31 mouse cellular contexts compared by ENCODE assay signal in genomic region chr5:112264099-112264498, GRCm38 (mm10). TPM values are rescaled to one million over a fixed set of nuclear protein-coding genes. Genes with fewer than 3 reads are reported as not detected.
A peak's percentile ranks its signal among the peaks of the same experiment; 100 is the strongest.
DNase-seq lines count a peak whose midpoint lies in the region; ATAC-seq and TF ChIP-seq lines count a peak whose summit lies in the region.
"Had no signal": no experiment of that assay in that cellular context is flagged by ENCODE, and none has a peak within 500 bp of the region (broad histone marks: within the 10 kb centered on the region; RNA-seq: fewer than 3 reads in every experiment).

No protein-coding gene starts in this region.

- H3K79me2 ChIP-seq in C2C12 (ENCODE audit: control insufficient read depth, insufficient read depth) (no peaks in the 10 kb centered on the region), myocyte (ENCODE audit: control insufficient read depth, insufficient read depth) (no peaks in the 10 kb centered on the region)

- peak; percentile 57 for DNase-seq in 3134 (ENCODE audit: extremely low read depth, insufficient read length, low spot score)
- DNase-seq in NIH3T3 (ENCODE audit: low read depth), result peak; percentile 53
- DNase-seq in frontal cortex, postnatal 10 days (ENCODE audit: low spot score in 2 of 2), result no peak
- DNase-seq in midbrain, embryonic 11.5 days (ENCODE audit: low spot score, missing footprints), result no peak
- no peak for DNase-seq in cerebellum, adult 11 months
- DNase-seq: adrenal gland, postnatal 10 days; adrenal gland, postnatal 36 days; cerebellum, adult 11-12 months; cerebellum, adult 8-10 months; cerebellum, postnatal 10 days; cerebellum, postnatal 36 days; embryo, embryonic 11 days; forebrain, postnatal 0 days; gastrocnemius, postnatal 25 days; heart, adult 18-20 months; heart, postnatal 10 days; heart, postnatal 4 days had no signal

- H3K9me3 ChIP-seq in forebrain, embryonic 15.5 days, result no peaks in the 10 kb centered on the region
- no peaks in the 10 kb centered on the region for H3K9me3 ChIP-seq in midbrain, embryonic 11.5 days (ENCODE audit: control insufficient read depth, low read length)
- H3K9me3 ChIP-seq: embryonic facial prominence, embryonic 10.5 days; embryonic facial prominence, embryonic 13.5 days; forebrain, embryonic 13.5 days; heart, embryonic 12.5 days; heart, embryonic 15.5 days had no signal

- no peak for ATAC-seq in forebrain, embryonic 15.5 days (replicated peaks)
- ATAC-seq in midbrain, embryonic 11.5 days (ENCODE audit: low FRiP score), result no peak
- ATAC-seq: CD4-positive, CD25-positive, alpha-beta regulatory T cell, adult 4 months; forebrain, embryonic 13.5 days; forebrain, postnatal 0 days; hindbrain, postnatal 0 days; intestine, postnatal 0 days; Patski had no signal

- H3K36me3 ChIP-seq in C2C12 (ENCODE audit: control insufficient read depth, insufficient read depth), result no peaks in the 10 kb centered on the region
- no peaks in the 10 kb centered on the region for H3K36me3 ChIP-seq in myocyte (ENCODE audit: control insufficient read depth, insufficient read depth)
- H3K36me3 ChIP-seq in forebrain, embryonic 15.5 days, result no peaks in the 10 kb centered on the region
- H3K36me3 ChIP-seq in midbrain, embryonic 11.5 days (ENCODE audit: control insufficient read depth, insufficient read depth, low read length), result no peaks in the 10 kb centered on the region
- H3K36me3 ChIP-seq: embryonic facial prominence, embryonic 10.5 days; embryonic facial prominence, embryonic 13.5 days; heart, embryonic 12.5 days; heart, embryonic 15.5 days had no signal

- no peak overlapping the region for H3K4me3 ChIP-seq in C2C12 (ENCODE audit: insufficient read depth, poor library complexity, severe bottlenecking)
- no peak overlapping the region for H3K4me3 ChIP-seq in myocyte
- H3K4me3 ChIP-seq in forebrain, embryonic 15.5 days, result no peak overlapping the region
- no peak overlapping the region for H3K4me3 ChIP-seq in midbrain, embryonic 11.5 days (ENCODE audit: low read depth, low read length)
- H3K4me3 ChIP-seq: embryonic facial prominence, embryonic 10.5 days; embryonic facial prominence, embryonic 13.5 days; erythroblast, embryonic 14.5 days; forebrain, embryonic 13.5 days; heart, embryonic 12.5 days; heart, embryonic 15.5 days had no signal

- no peak for TF ChIP-seq CTCF in C2C12 (IDR thresholded peaks at IDR 0.05; ENCODE audit: control insufficient read depth, insufficient read depth, insufficient read length)

- H3ac ChIP-seq in C2C12 (ENCODE audit: control insufficient read depth, insufficient read length, low read depth), result no peak overlapping the region
- no peak overlapping the region for H3ac ChIP-seq in myocyte (ENCODE audit: control insufficient read depth, insufficient read length)

- H3K27ac ChIP-seq in forebrain, embryonic 15.5 days (replicated peaks), result no peak overlapping the region
- H3K27ac ChIP-seq in midbrain, embryonic 11.5 days (ENCODE audit: low read depth, low read length), result no peak overlapping the region
- H3K27ac ChIP-seq: embryonic facial prominence, embryonic 10.5 days; embryonic facial prominence, embryonic 13.5 days; forebrain, embryonic 13.5 days; heart, embryonic 15.5 days; hindbrain, embryonic 14.5 days; hindbrain, postnatal 0 days had no signal

- no peak for TF ChIP-seq POLR2A in myocyte (IDR thresholded peaks at IDR 0.05; ENCODE audit: insufficient read length, low read depth)

- peak overlapping the region; percentile 5 for H3K4me2 ChIP-seq in myocyte (ENCODE audit: low read depth)
- H3K4me2 ChIP-seq in forebrain, embryonic 15.5 days (replicated peaks), result no peak overlapping the region
- no peak overlapping the region for H3K4me2 ChIP-seq in midbrain, embryonic 11.5 days
- H3K4me2 ChIP-seq: embryonic facial prominence, embryonic 13.5 days; forebrain, embryonic 13.5 days; heart, embryonic 12.5 days; heart, embryonic 15.5 days; hindbrain, embryonic 14.5 days had no signal

- no peak overlapping the region for H3K9ac ChIP-seq in forebrain, embryonic 15.5 days (replicated peaks)
- H3K9ac ChIP-seq in midbrain, embryonic 11.5 days (ENCODE audit: low read length), result no peak overlapping the region
- H3K9ac ChIP-seq: embryonic facial prominence, embryonic 13.5 days; forebrain, embryonic 13.5 days; forebrain, postnatal 0 days; heart, embryonic 12.5 days; heart, embryonic 15.5 days; hindbrain, embryonic 14.5 days had no signal

- no peaks in the 10 kb centered on the region for H3K79me3 ChIP-seq in C2C12 (ENCODE audit: low read depth)

- WGBS in forebrain, embryonic 15.5 days, result 86% methylated on average over 7 of the region's 7 CpGs
- WGBS in midbrain, embryonic 11.5 days, result 84% methylated on average over 7 of the region's 7 CpGs

- H3K4me1 ChIP-seq in forebrain, embryonic 15.5 days, result 0 out of 2 replicates have a peak, but pooled peaks cover 3% of the 10 kb centered on the region
- H3K4me1 ChIP-seq in midbrain, embryonic 11.5 days (ENCODE audit: control insufficient read depth, insufficient read depth, low read length), result no peaks in the 10 kb centered on the region

- no peaks in the 10 kb centered on the region for H3K27me3 ChIP-seq in C2C12 (ENCODE audit: control insufficient read depth, insufficient read depth, insufficient read length)
- no peaks in the 10 kb centered on the region for H3K27me3 ChIP-seq in myocyte (ENCODE audit: control insufficient read depth, insufficient read depth, insufficient read length)
- H3K27me3 ChIP-seq in forebrain, embryonic 15.5 days, result no peaks in the 10 kb centered on the region
- no peaks in the 10 kb centered on the region for H3K27me3 ChIP-seq in midbrain, embryonic 11.5 days (ENCODE audit: control insufficient read depth, insufficient read depth, low read length)

TF ChIP-seq in C2C12, 6 proteins besides CTCF, POLR2A, EP300 and RAD21:
- TF ChIP-seq MAX (IDR thresholded peaks at IDR 0.05), result no peak
- peak; percentile 69 for TF ChIP-seq FOSL1 (IDR thresholded peaks at IDR 0.05; ENCODE audit: insufficient read depth, low read length, poor library complexity, severe bottlenecking)
- TF ChIP-seq MYOG (IDR thresholded peaks at IDR 0.05; ENCODE audit: control insufficient read depth, extremely low read depth, insufficient read length), result no peak
- TF ChIP-seq CEBPB (IDR thresholded peaks at IDR 0.05; ENCODE audit: low read depth), result no peak
- no peak for TF ChIP-seq MYOD1 (IDR thresholded peaks at IDR 0.05; ENCODE audit: control insufficient read depth, insufficient read length, low read depth)
- peak; percentile 83 for TF ChIP-seq USF1 (IDR thresholded peaks at IDR 0.05; ENCODE audit: low read depth)

TF ChIP-seq in myocyte, 11 proteins besides CTCF, POLR2A, EP300 and RAD21:
- TF ChIP-seq MYOD1 (IDR thresholded peaks at IDR 0.05; ENCODE audit: control insufficient read depth in 1 of 3, insufficient read length in 2 of 3, low read depth in 2 of 3) (peak in 1 of 3 experiments; percentile 20), TCF12 (IDR thresholded peaks at IDR 0.05; ENCODE audit: insufficient read depth, poor library complexity, severe bottlenecking) (no peak), USF1 (IDR thresholded peaks at IDR 0.05; ENCODE audit: low read depth) (peak; percentile 48)

RNA-seq across cellular contexts. Expression of gene Crybb1, which starts 8.5 kb away (rescaled TPM):
- 0.06 TPM for polyA plus RNA-seq in C2C12 (2012; fragmentation: generic; extraction: Trizol)
- 0.36 TPM for polyA plus RNA-seq in myocyte (2012; fragmentation: generic; extraction: Trizol)
- polyA plus RNA-seq in forebrain, embryonic 15.5 days (2015; fragmentation: Nextera tagmentation; extraction: Ambion mirVana), result 5.4 and 5.5 TPM in 2 replicates
- polyA plus RNA-seq in midbrain, embryonic 11.5 days (2014; fragmentation: Nextera tagmentation; extraction: Ambion mirVana), result 0.29 and 0.84 TPM in 2 replicates
- polyA plus RNA-seq: CD4-positive, CD25-positive, alpha-beta regulatory T cell, adult 4 months; erythroblast, embryonic 14.5 days; Patski had no signal

RNA-seq across cellular contexts. Expression of gene Cryba4, which starts 11.8 kb away (rescaled TPM):
- polyA plus RNA-seq in C2C12 (2012; fragmentation: generic; extraction: Trizol) (1.9 TPM), myocyte (2012; fragmentation: generic; extraction: Trizol) (2.8 TPM)
- polyA plus RNA-seq in forebrain, embryonic 15.5 days (2015; fragmentation: Nextera tagmentation; extraction: Ambion mirVana), result 1.6 and 1.8 TPM in 2 replicates
- 0.52 and 2.0 TPM in 2 replicates for polyA plus RNA-seq in midbrain, embryonic 11.5 days (2014; fragmentation: Nextera tagmentation; extraction: Ambion mirVana)
- polyA plus RNA-seq: erythroblast, embryonic 14.5 days; Patski had no signal

RNA-seq across cellular contexts. Expression of gene Tpst2, which starts 12.4 kb away (rescaled TPM):
- 155 TPM for polyA plus RNA-seq in C2C12 (2012; fragmentation: generic; extraction: Trizol)
- 94.7 TPM for polyA plus RNA-seq in myocyte (2012; fragmentation: generic; extraction: Trizol)
- polyA plus RNA-seq in forebrain, embryonic 15.5 days (2015; fragmentation: Nextera tagmentation; extraction: Ambion mirVana), result 28.8 and 29.5 TPM in 2 replicates
- 29.3 and 33.5 TPM in 2 replicates for polyA plus RNA-seq in midbrain, embryonic 11.5 days (2014; fragmentation: Nextera tagmentation; extraction: Ambion mirVana)

Comparison
In these comparisons a context has a peak if more than half of its experiments do, and no peak if none do; other contexts are left out.
1. DNase-seq: peak in 3134 (single experiment) and NIH3T3 (single experiment); none in frontal cortex, postnatal 10 days (0 of 2), midbrain, embryonic 11.5 days (single experiment) and cerebellum, adult 11 months (single experiment).